Mouse (Mus musculus) erythroid progenitor cell, adult 5-6 weeks (primary cell): ENCODE measurements around the gene Rrbp1. TPM values are rescaled to one million over a fixed set of nuclear protein-coding genes. Genes with fewer than 3 reads are reported as not detected.

Source experiments
- total RNA-seq, 2 experiments: library from RNA; stranded (forward) in 1 of 2; stranded (reverse) in 1 of 2; fragments of 150-400 nt in 1 of 2; fragments of 186-747, 209-891 nt in 1 of 2; gene quantifications; 2 replicates each; pipeline versions ENCODE4 v1.2.3 to v1.2.4; 2015 to 2017; ENCODE audit warnings: low replicate concordance in 2 of 2

Gene Rrbp1
- total RNA-seq, 2 experiments from 2014 or later, result 24.0 to 52.0 TPM

Other genes starting within 250 kb of the Rrbp1 start
- gene Bfsp1, start 148.1 kb downstream of the Rrbp1 start, total RNA-seq (2015; ENCODE audit: low replicate concordance), result not detected in 2 replicates
- not detected in 2 replicates for gene Bfsp1, start 148.1 kb downstream of the Rrbp1 start, total RNA-seq (2017; ENCODE audit: low replicate concordance)
- 103 and 108 TPM in 2 replicates for gene Dstn, start 95.9 kb downstream of the Rrbp1 start, total RNA-seq (2015; ENCODE audit: low replicate concordance)
- 58.8 and 72.4 TPM in 2 replicates for gene Dstn, start 95.9 kb downstream of the Rrbp1 start, total RNA-seq (2017; ENCODE audit: low replicate concordance)
- gene Banf2, start 21.8 kb upstream of the Rrbp1 start, total RNA-seq (2015; ENCODE audit: low replicate concordance), result not detected in 2 replicates
- gene Banf2, start 21.8 kb upstream of the Rrbp1 start, total RNA-seq (2017; ENCODE audit: low replicate concordance), result not detected in 2 replicates